Mouse (Mus musculus) MEL (cell line): ENCODE results near the gene Spink2. TPM values are rescaled to one million over a fixed set of nuclear protein-coding genes. Genes with fewer than 3 reads are reported as not detected.

Experiments used
- DNase-seq: peaks from one replicate; pipeline ENCODE4 v3.0.0; 2011; ENCODE audit warnings: low read depth, low spot score
- H3K27ac ChIP-seq: 2 replicates; pipeline ENCODE4 v1.5.1; 2012; ENCODE audit warnings: low read depth, mild to moderate bottlenecking, control low read depth, low read length, moderate library complexity; ENCODE audit not compliant: control insufficient read depth
- H3K27me3 ChIP-seq, 2 experiments: fragments of 150-350 bp in 1 of 2; sonication (generic) in 1 of 2; 2 replicates each; pipeline ENCODE4 v1.6.1; 2012; ENCODE audit warnings: low read length in 2 of 2, mild to moderate bottlenecking in 2 of 2, improper control_type of control experiment in 1 of 2, moderate library complexity in 1 of 2; ENCODE audit not compliant: insufficient read depth in 2 of 2, control insufficient read depth in 1 of 2
- H3K36me3 ChIP-seq, 2 experiments: 2 replicates each; pipeline ENCODE4 v1.6.1; 2012 to 2014; ENCODE audit warnings: low read length in 2 of 2, improper control_type of control experiment in 1 of 2, inconsistent platforms in 1 of 2, mild to moderate bottlenecking in 1 of 2; ENCODE audit not compliant: insufficient read depth in 2 of 2, control insufficient read depth in 1 of 2
- H3K4me1 ChIP-seq, 2 experiments: fragments of 150-350 bp in 1 of 2; sonication (generic) in 1 of 2; 2 replicates each; pipeline ENCODE4 v1.6.1; 2012; ENCODE audit warnings: low read length in 2 of 2, improper control_type of control experiment in 1 of 2, mild to moderate bottlenecking in 1 of 2; ENCODE audit not compliant: insufficient read depth in 2 of 2, control insufficient read depth in 1 of 2
- H3K4me3 ChIP-seq, 2 experiments: fragments of 150-350 bp in 1 of 2; sonication (generic) in 1 of 2; 2 replicates each; pipeline ENCODE4 v1.5.1; 2012; ENCODE audit warnings: low read depth in 2 of 2, low read length in 2 of 2, mild to moderate bottlenecking in 2 of 2, moderate library complexity in 2 of 2, control low read depth in 1 of 2, improper control_type of control experiment in 1 of 2; ENCODE audit not compliant: control insufficient read depth in 1 of 2, insufficient read depth in 1 of 2
- H3K79me2 ChIP-seq: 2 replicates; pipeline ENCODE4 v1.6.1; 2012; ENCODE audit warnings: mild to moderate bottlenecking, low read length, moderate library complexity; ENCODE audit not compliant: control insufficient read depth, poor library complexity, insufficient read depth
- H3K9ac ChIP-seq: 2 replicates; pipeline ENCODE4 v1.6.1; 2012; ENCODE audit warnings: low read depth, mild to moderate bottlenecking, control low read depth, low read length, moderate library complexity; ENCODE audit not compliant: control insufficient read depth, poor library complexity, severe bottlenecking
- H3K9me3 ChIP-seq: fragments of 150-350 bp; sonication (generic); replicated peaks from 2 replicates; pipeline ENCODE4 v1.6.1; 2012; ENCODE audit warnings: mild to moderate bottlenecking, low read length, improper control_type of control experiment, moderate library complexity; ENCODE audit not compliant: insufficient read depth
- CHD1 ChIP-seq: IDR thresholded peaks from 2 replicates; pipeline ENCODE4 v1.6.1; 2012; ENCODE audit warnings: low read depth, mild to moderate bottlenecking, inconsistent platforms, low read length, improper control_type of control experiment
- ELF1 ChIP-seq: IDR thresholded peaks from 2 replicates; pipeline ENCODE4 v1.6.1; 2014; ENCODE audit warnings: low read depth, mild to moderate bottlenecking, inconsistent platforms, low read length, improper control_type of control experiment, moderate library complexity
- EP300 ChIP-seq, 2 experiments: IDR thresholded peaks; 2 replicates each; pipeline ENCODE4 v1.6.1; 2011; ENCODE audit warnings: improper control_type of control experiment in 2 of 2, low read length in 2 of 2, low read depth in 1 of 2, mild to moderate bottlenecking in 1 of 2
- HCFC1 ChIP-seq: IDR thresholded peaks from 2 replicates; pipeline ENCODE4 v1.6.1; 2012; ENCODE audit warnings: low read depth, mild to moderate bottlenecking, inconsistent platforms, low read length, improper control_type of control experiment, moderate library complexity
- JUND ChIP-seq: IDR thresholded peaks from 2 replicates; pipeline ENCODE4 v1.6.1; 2011; ENCODE audit warnings: low read depth, mild to moderate bottlenecking, improper control_type of control experiment, low read length
- MAX ChIP-seq: IDR thresholded peaks from 2 replicates; pipeline ENCODE4 v1.6.1; 2011; ENCODE audit warnings: low read length, improper control_type of control experiment
- MAZ ChIP-seq: IDR thresholded peaks from 2 replicates; pipeline ENCODE4 v1.6.1; 2012; ENCODE audit warnings: low read depth, mild to moderate bottlenecking, inconsistent platforms, low read length, improper control_type of control experiment
- NELFE ChIP-seq: IDR thresholded peaks from 2 replicates; pipeline ENCODE4 v1.6.1; 2011; ENCODE audit warnings: low read depth, low read length, improper control_type of control experiment
- NRF1 ChIP-seq: IDR thresholded peaks from 2 replicates; pipeline ENCODE4 v1.6.1; 2014; ENCODE audit warnings: low read depth, mild to moderate bottlenecking, inconsistent platforms, low read length, improper control_type of control experiment, moderate library complexity; ENCODE audit not compliant: poor library complexity, insufficient read depth, severe bottlenecking
- POLR2AphosphoS2 ChIP-seq: IDR thresholded peaks from 2 replicates; pipeline ENCODE4 v1.6.1; 2011; ENCODE audit warnings: low read length, improper control_type of control experiment
- POLR2AphosphoS5 ChIP-seq: IDR thresholded peaks from 2 replicates; pipeline ENCODE4 v1.6.1; 2012; ENCODE audit warnings: low read depth, borderline replicate concordance, mild to moderate bottlenecking, inconsistent platforms, low read length, moderate library complexity, mixed read lengths
- RAD21 ChIP-seq: IDR thresholded peaks from 2 replicates; pipeline ENCODE4 v1.6.1; 2011; ENCODE audit warnings: mild to moderate bottlenecking, low read depth, low read length, improper control_type of control experiment
- TBP ChIP-seq: IDR thresholded peaks from 2 replicates; pipeline ENCODE4 v1.8.0; 2011; ENCODE audit warnings: low read depth, low read length, improper control_type of control experiment
- TCF12 ChIP-seq: IDR thresholded peaks from 2 replicates; pipeline ENCODE4 v1.6.1; 2014; ENCODE audit warnings: low read depth, mild to moderate bottlenecking, inconsistent platforms, low read length, improper control_type of control experiment, moderate library complexity
- UBTF ChIP-seq: IDR thresholded peaks from 2 replicates; pipeline ENCODE4 v1.6.1; 2012; ENCODE audit warnings: low read depth, mild to moderate bottlenecking, inconsistent platforms, low read length, improper control_type of control experiment, moderate library complexity, borderline replicate concordance; ENCODE audit not compliant: insufficient read depth
- USF1 ChIP-seq: IDR thresholded peaks from 2 replicates; pipeline ENCODE4 v1.6.1; 2014; ENCODE audit warnings: low read depth, mild to moderate bottlenecking, inconsistent platforms, low read length, improper control_type of control experiment, moderate library complexity
- ZC3H11A ChIP-seq: IDR thresholded peaks from 2 replicates; pipeline ENCODE4 v1.6.1; 2012; ENCODE audit warnings: low read depth, mild to moderate bottlenecking, inconsistent platforms, low read length, improper control_type of control experiment
- ZKSCAN1 ChIP-seq: IDR thresholded peaks from 2 replicates; pipeline ENCODE4 v1.6.1; 2012; ENCODE audit warnings: low read depth, mild to moderate bottlenecking, inconsistent platforms, low read length, improper control_type of control experiment, moderate library complexity
- ZMIZ1 ChIP-seq: IDR thresholded peaks from 2 replicates; pipeline ENCODE4 v1.6.1; 2012; ENCODE audit warnings: low read depth, mild to moderate bottlenecking, inconsistent platforms, low read length, improper control_type of control experiment, moderate library complexity
- ZNF384 ChIP-seq: IDR thresholded peaks from 2 replicates; pipeline ENCODE4 v1.6.1; 2012; ENCODE audit warnings: low read depth, mild to moderate bottlenecking, inconsistent platforms, low read length, improper control_type of control experiment
- polyA plus RNA-seq, 2 experiments: library from polyadenylated mRNA; stranded (reverse) in 1 of 2; unstranded in 1 of 2; fragments of >175 nt in 1 of 2; fragments of >200 nt in 1 of 2; gene quantifications; 2 replicates each; pipeline versions ENCODE4 v1.2.1 to v1.2.4; 2012; ENCODE audit warnings: low replicate concordance in 2 of 2, low read depth in 1 of 2; ENCODE audit not compliant: insufficient read length in 2 of 2, insufficient read depth in 1 of 2, missing spikeins in 1 of 2
- total RNA-seq: library from RNA; depleted of rRNA; stranded (reverse); fragments of 300-350 nt; gene quantifications from 2 replicates; pipeline ENCODE4 v1.2.3, GENCODE M21; 2012

Spink2 gene
- total and polyA plus RNA-seq, 3 experiments, result not detected

DNA sequence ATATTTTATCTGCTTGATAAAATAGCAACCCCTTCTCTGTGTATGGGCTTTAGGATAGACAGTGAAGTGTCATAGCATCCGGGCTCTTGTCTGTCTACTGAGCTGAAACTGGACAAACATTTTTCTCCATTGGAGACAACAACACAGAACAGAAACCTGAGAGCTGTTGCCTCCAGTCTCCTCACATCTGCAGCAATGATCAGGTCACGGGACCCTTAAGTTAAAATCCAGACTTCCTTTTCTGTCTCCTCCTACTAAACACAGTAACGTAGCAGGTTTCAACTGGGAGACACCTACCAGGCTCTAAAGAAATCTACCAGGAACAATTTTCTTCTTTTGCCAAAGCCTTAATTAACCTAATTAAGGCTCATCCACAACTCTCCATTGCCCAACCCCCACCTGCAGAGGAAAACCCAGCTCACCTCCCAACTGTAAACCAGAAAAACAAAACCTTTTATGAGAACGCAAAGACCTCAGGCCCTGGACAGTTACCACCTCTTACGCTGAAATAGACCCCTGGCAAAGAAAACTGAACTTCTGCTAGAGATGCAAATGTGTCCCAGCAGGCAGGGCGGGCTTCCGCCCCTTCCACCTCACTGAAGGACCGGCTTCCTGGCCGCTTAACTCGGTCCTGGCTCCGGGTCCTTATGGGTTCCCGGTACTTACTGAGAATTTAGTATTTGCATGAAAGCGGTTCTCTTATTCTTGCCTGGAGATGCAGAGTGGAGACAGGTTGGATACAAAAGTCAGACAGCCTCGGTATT, 53.3 kb downstream of the Spink2 start:
- Histone ChIP-seq H3K9me3 (no peaks in the 10 kb centered on the region), H3K27me3 (no peaks in the 10 kb centered on the region), H3K36me3 (no peaks in the 10 kb centered on the region), H3K4me1 (no peaks in the 10 kb centered on the region), H3K27ac (no peak overlapping the region), H3K79me2 (no peaks in the 10 kb centered on the region), H3K4me3 (no peak overlapping the region), H3K9ac (no peak overlapping the region)
- no peak for DNase-seq
- no peak for TF ChIP-seq TBP
- TF ChIP-seq ZMIZ1, result no peak
- no peak for TF ChIP-seq USF1
- no peak for TF ChIP-seq ZC3H11A
- TF ChIP-seq HCFC1, result no peak
- TF ChIP-seq ELF1, result no peak
- TF ChIP-seq NRF1, result no peak
- TF ChIP-seq ZKSCAN1, result no peak
- no peak for TF ChIP-seq UBTF
- no peak for TF ChIP-seq JUND
- TF ChIP-seq MAZ, result no peak
- no peak for TF ChIP-seq ZNF384
- TF ChIP-seq NELFE, result no peak
- no peak for TF ChIP-seq MAX
- no peak for TF ChIP-seq RAD21
- TF ChIP-seq POLR2AphosphoS5, result no peak
- TF ChIP-seq CHD1, result no peak
- no peak for TF ChIP-seq POLR2AphosphoS2
- TF ChIP-seq EP300 (IDR thresholded peaks at IDR 0.05; ENCODE audit: low read depth in 1 of 2, low read length in 2 of 2), result no peak

DNA sequence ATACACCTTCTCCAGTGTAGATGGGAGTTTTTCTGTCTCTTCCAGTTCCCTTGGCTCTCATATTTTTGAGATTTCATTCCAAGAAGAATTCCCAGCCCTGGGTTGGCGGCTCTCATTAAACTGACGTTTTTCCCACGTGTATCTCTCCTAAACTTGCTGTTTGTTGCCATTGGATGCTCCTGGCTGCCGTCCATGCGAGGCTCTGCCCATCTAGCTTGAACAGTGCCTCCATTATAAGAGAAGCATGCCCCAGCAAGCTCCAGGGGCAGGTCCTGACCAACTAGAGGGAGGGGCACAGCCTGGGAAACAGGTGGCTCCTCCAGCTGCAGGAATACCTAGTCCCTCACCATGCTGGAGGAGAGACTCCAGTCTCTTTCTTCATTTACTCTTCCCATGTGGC, 54.3 kb downstream of the Spink2 start:
- H3K27me3 ChIP-seq, result no peaks in the 10 kb centered on the region

More for the DNA sequence above, 54.3 kb downstream of the Spink2 start:
- DNase-seq, result no peak
- H3K4me3 ChIP-seq, result no peak overlapping the region
- H3K36me3 ChIP-seq, result peaks cover 0 to 5% of the 10 kb centered on the region in 2 experiments; a peak in 2 of 4 replicates
- H3K27ac ChIP-seq, result no peak overlapping the region
- H3K9me3 ChIP-seq, result no peaks in the 10 kb centered on the region
- H3K79me2 ChIP-seq, result no peaks in the 10 kb centered on the region
- H3K9ac ChIP-seq, result no peak overlapping the region
- no peak for TF ChIP-seq TCF12
- TF ChIP-seq, all 39 proteins: peak for 0
- peaks cover 5% of the 10 kb centered on the region in 2 experiments; a peak in 3 of 4 replicates for H3K4me1 ChIP-seq
